Mouse (Mus musculus): ENCODE measurements around the gene Tatdn3.

The Tatdn3 gene

DNA sequence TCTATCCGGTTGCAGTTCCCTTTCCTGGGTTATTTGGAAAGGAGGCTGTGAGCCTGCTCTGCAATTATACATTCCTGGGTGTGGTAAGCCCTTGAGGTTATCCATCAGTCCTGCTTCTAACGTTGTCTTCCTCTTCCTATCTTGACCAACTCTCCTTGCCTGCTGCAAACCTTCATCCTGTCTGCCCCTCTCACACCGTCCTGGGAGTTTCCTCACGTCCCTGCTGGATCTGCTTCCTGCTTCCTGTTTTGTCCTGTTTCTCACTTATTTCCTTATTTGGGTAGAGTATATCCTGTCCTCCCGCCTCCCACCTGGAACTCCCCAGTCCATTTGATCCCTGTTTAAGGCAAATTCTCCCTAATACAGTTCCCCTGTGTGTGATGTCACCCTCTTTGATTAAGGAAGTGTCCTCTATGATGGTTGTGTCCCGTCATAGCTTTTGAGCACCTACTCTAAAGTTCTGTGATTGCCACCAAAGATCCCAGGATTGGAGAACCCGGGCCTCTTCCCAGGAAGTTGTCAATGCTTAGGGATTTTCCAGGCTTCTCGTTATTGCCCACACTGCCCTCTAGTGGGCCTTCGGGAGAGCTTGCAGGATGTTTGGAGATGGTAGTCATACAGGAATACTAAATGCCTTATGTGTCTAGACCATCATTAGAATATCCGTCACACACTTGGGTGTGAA is 12.6 kb upstream of the Tatdn3 start:
- DNase-seq (ENCODE audit: low read depth, low spot score) = peak; percentile 82

DNA sequence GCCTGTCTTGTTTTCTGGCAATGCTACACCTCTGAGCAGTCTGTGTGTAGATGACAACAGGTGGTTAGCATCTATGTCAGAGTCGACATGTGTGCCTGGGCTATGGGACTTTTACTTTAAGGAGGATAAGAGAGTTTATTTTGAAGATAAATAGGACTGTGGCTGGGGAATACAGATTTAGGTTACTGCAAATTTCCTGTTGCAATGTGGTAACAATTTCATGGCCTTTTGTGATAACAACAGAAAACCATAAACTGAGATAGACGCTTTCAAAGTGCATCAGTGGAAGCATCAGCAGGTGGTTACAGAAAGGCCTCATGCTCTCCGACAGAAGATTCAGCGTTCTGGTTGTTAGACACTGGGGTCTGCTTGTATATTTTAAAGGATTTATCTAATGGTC is 10.8 kb upstream of the Tatdn3 start:
- no peak for DNase-seq (ENCODE audit: low read depth, low spot score)

DNA sequence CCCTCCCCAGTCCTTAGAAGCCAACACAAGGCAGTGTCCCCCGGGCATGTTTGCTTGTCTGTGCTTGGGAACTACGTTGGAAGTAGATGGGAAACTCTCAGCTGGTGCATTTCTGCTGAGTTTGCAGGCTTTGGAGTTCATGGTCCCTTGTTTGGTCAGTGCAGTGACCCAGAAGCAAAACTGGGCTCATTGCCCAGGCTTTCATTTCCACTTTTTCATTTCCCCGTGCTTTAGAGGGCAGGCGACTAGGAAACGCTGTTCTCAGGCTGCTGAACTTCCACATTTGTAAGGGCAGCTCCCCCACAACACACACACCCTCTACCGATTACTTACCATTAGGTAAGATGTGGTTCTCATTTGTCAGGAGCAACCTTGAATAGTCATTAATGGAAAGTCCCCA is 10.3 kb upstream of the Tatdn3 start:
- peak; percentile 65 for DNase-seq (ENCODE audit: low read depth, low spot score)

GRCm38 (mm10) chr1:191072329-191072913 is 9.7 kb upstream of the Tatdn3 start:
- DNase-seq (ENCODE audit: low read depth, low spot score) = no peak

GRCm38 (mm10) chr1:191071613-191072012 is 8.9 kb upstream of the Tatdn3 start:
- DNase-seq (ENCODE audit: low read depth, low spot score) = peak; percentile 17

GRCm38 (mm10) chr1:191070259-191070658 is 7.5 kb upstream of the Tatdn3 start:
- DNase-seq (ENCODE audit: low read depth, low spot score) = no peak

DNA sequence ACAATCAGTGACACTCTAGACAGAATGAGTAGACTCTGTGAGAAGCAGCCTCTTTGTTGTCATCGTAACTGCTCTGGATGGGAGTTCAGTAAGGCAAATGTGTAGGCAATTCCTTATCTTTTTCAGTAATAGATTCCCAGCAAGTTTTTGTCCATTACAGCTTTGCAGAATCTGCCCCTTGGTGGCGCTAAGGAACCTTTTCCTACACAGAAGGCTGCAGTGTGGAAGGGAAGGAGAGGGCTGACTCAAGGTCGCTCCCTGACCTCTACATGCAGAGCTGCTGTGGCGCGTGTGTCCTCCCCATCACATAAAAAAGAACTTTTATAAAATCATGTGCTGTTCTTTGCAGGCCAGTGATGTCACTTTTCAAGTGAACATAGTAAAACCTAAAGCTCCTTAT is 5.6 kb upstream of the Tatdn3 start:
- no peak for DNase-seq (ENCODE audit: low read depth, low spot score)

- DNase-seq (ENCODE audit: low read depth, low spot score) = no peak
Observed at GRCm38 (mm10) chr1:191065188-191065587, 2.5 kb upstream of the Tatdn3 start.

DNA sequence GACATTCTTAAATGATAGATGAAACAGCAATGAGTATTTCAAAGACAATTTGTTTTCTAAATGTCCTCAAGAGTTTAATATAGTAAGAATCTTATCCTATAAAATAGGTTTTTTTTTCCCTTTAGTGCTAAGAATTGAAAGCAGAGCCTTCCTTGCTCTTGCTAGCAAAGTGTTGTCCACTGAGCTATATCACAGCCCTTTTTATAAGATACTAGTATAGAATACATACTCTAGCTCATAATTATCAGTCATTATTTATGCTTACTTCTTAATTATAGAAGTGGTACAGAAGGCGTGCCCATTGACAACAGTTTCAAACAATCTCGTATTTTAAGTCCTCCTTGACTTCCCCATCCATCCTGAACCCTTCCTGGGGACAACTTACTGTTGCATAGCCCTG is 1.8 kb upstream of the Tatdn3 start:
- no peak for DNase-seq (ENCODE audit: low read depth, low spot score)

DNA sequence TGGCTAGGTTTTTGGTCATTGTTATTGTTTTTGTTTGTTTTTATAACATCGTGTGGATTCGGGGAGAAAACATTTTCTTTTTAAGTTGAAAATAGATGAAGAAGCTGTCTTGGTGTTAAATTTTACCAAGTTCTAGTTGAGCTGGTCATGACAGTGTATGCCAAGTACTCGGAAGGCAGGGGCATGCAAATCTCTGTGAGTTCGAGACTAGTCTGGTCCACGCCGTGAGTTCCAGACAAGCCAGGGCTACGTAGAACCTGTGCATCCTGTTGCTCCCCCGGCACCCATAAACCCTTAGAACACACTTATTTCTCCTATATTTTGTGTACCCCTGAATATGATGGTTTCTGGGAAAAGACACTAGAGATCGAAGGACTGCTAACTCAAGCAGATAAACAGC is 968 bp upstream of the Tatdn3 start:
- DNase-seq (ENCODE audit: low read depth, low spot score) = no peak

- DNase-seq (ENCODE audit: low read depth, low spot score) = no peak
Observed at GRCm38 (mm10) chr1:191062241-191062780, 421 bp downstream of the Tatdn3 start.

GRCm38 (mm10) chr1:191057461-191057860 is 5.3 kb downstream of the Tatdn3 start:
- peak; percentile 25 for DNase-seq (ENCODE audit: low read depth, low spot score)

DNA sequence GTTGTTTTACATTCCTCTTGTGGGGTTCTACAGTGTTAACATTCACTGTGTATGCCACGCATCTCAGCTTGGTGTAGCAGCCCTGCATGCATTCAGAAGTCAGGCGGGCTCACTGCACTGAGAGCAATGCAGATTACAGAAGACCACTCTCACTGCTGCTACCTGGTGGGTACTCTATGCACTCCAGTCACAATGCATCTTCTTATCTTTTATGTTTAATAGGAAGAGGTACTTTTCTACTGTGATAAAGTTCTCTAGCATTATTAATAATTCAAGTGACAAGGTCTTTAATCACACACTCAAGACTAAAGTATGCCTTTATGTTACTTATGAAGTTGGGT is 7.2 kb downstream of the Tatdn3 start:
- DNase-seq (ENCODE audit: low read depth, low spot score) = no peak

DNA sequence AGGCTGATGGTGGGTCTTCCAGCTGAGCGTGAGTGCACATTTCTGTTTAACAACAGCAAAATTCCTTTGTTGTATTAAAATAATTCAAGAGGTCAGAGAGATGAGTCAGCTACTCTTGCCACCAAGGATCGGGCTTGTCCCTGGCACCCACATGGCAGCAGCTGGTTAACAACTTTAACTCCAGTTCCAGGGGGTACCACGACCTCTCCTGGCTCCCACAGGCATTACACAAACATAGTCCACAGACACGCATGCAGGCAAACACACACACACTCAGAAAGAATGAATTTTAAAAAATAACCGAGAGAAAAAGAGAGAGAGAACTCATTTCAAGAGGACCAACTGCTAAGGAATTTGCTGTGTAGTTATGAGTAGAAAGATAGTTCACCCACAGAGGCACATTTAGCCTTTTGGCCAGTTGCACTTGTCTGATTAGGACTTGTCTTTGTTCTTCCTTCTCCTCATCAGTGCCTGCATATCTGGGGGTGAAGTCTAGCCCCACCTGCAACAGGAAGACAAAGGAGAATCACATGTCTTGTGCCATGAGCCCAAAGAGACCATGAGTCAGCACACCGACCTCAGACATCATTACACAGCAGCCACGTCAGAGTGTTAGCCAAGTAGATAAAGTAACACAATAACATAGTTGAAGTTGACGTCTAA is 7.7 kb downstream of the Tatdn3 start:
- no peak for DNase-seq (ENCODE audit: low read depth, low spot score)

GRCm38 (mm10) chr1:191053555-191053954 is 9.2 kb downstream of the Tatdn3 start:
- no peak for DNase-seq (ENCODE audit: low read depth, low spot score)

DNA sequence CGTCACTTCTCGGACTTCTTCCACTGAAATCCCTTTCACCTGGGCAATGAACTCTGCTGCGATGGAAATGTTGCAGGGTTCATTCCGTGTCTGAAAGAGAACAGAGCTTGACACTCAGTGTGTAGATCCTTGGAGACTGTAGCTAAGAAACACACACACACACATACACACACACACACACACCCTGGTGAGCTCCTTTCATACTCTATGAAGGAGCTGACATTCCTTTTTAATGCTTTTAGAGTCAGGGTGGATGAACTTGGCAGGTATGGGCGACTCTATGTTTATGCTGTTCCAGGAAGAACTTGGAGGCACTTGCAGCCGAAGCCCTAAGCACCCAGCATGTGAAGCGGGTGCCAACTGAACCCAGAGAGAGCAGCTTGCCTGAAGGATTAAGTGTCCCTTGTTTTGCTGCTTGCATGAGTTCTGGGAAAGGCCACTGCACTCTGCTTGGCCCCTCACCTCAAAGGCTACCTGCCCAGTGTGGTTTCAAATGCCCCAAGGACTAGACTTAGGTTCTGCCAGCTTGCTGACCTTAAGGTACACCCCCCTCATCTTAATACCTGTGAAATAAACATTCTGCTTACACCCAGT is 16.4 kb downstream of the Tatdn3 start:
- DNase-seq (ENCODE audit: low read depth, low spot score) = no peak

DNA sequence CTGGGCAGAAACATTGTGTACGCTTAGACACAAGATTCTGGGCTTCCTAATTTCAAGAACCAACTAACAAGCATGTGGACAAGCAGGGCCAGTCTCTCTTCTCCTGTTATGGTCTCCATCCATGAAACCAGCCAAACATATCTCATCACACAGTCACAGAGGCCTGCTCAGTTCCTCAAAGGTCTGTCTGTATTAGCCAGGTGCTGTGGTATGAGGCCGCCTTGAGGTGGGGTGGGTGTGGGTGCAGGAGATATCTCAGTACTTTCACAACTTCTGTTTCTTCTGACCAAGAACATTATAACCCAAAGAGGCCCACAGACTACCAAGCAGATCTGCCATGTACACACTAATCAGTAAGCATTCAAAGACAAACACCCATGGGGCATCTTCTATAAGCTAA is 17.5 kb downstream of the Tatdn3 start:
- DNase-seq (ENCODE audit: low read depth, low spot score) = no peak

DNA sequence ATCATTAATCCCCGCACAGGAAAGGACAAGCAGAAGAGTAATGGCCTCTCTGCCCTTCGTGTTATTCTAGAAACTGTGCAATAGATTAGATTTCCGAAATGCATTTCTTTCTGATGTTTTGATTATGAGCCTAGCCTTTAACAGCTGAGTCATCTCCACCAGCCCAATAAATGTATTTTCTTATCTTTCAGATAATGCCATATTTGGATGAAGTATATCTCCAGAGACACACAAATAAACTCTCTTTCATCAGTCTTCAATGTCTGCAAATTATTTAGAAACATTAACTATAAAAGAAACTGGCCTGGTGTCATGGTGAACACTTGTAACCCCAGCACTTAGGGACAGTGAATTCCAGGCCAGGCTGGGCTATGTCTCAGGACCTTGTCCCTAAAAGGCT is 20.0 kb downstream of the Tatdn3 start:
- DNase-seq (ENCODE audit: low read depth, low spot score) = no peak

GRCm38 (mm10) chr1:191042106-191042505 is 20.6 kb downstream of the Tatdn3 start:
- no peak for DNase-seq (ENCODE audit: low read depth, low spot score)

GRCm38 (mm10) chr1:191041352-191041751 is 21.4 kb downstream of the Tatdn3 start:
- no peak for DNase-seq (ENCODE audit: low read depth, low spot score)

GRCm38 (mm10) chr1:191037999-191038398 is 24.7 kb downstream of the Tatdn3 start:
- DNase-seq (ENCODE audit: low read depth, low spot score) = no peak

- DNase-seq (ENCODE audit: low read depth, low spot score) = no peak
Observed at GRCm38 (mm10) chr1:191036554-191037334, 26.0 kb downstream of the Tatdn3 start, which contains the start of gene Spata45. Spata45 (plus strand) TSS chr1:191036639.
